Mouse (Mus musculus) bone marrow macrophage, adult 2 months (primary cell): ENCODE results near the gene Vmn2r59. TPM values are rescaled to one million over a fixed set of nuclear protein-coding genes. Genes with fewer than 3 reads are reported as not detected.
"Not testable (repeated sequence)": the region's sequence is repeated elsewhere in the genome, so short reads cannot be mapped to it uniquely, and the experiment has no call there.

Experiments
- H3K27ac ChIP-seq: 2 replicates; pipeline ENCODE4 v1.5.1; 2012; ENCODE audit warnings: low read depth, low read length; ENCODE audit not compliant: insufficient read depth
- H3K4me1 ChIP-seq: 2 replicates; pipeline ENCODE4 v1.6.1; 2012; ENCODE audit warnings: low read length; ENCODE audit not compliant: control insufficient read depth, insufficient read depth
- H3K4me3 ChIP-seq: 2 replicates; pipeline ENCODE4 v1.5.1; 2012; ENCODE audit warnings: mild to moderate bottlenecking, low read length, moderate library complexity; ENCODE audit not compliant: insufficient read depth
- CTCF ChIP-seq: IDR thresholded peaks from 2 replicates; pipeline ENCODE4 v1.5.1; 2012; ENCODE audit warnings: low read depth, mild to moderate bottlenecking, low read length, moderate library complexity
- POLR2A ChIP-seq: IDR thresholded peaks from 2 replicates; pipeline ENCODE4 v1.6.1; 2012; ENCODE audit warnings: mild to moderate bottlenecking, low read depth, low read length, borderline replicate concordance
- polyA plus RNA-seq: library from polyadenylated mRNA; stranded (reverse); fragments of >200 nt; gene quantifications from 2 replicates; pipeline ENCODE4 v1.2.4, GENCODE M21; 2012; ENCODE audit not compliant: missing spikeins, insufficient read depth, insufficient read length

Gene Vmn2r59
- polyA plus RNA-seq: 0.09 and 0.15 TPM in 2 replicates

DNA sequence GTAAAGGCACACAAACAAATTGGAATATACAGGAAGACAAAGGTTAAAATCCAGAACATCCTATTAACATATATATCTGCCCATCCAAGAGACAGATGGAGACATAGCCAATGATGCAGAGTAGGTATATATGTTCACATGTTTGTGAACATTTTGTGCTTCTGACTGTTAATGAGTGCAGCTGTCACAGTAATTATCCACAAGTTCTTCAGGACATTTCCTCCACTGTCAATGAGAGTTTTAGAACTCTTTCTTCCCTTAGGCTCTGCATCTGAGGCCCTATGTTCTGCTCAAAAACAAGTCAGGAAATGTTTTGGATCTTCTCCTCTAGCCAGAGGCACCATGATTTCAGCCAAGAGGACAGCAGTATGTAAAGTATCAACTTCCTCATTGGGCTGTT lies at the start of gene Vmn2r59:
Gene Vmn2r59, minus strand, starts transcription at position 101 of the 400 bp plus-strand sequence.
- no peak within 1 kb of the TSS for H3K4me3 ChIP-seq
- no peak within 1 kb of the TSS for H3K27ac ChIP-seq
- H3K4me1 ChIP-seq: no peaks in the 10 kb centered on the region
- TF ChIP-seq POLR2A (no peak), CTCF (no peak)

DNA sequence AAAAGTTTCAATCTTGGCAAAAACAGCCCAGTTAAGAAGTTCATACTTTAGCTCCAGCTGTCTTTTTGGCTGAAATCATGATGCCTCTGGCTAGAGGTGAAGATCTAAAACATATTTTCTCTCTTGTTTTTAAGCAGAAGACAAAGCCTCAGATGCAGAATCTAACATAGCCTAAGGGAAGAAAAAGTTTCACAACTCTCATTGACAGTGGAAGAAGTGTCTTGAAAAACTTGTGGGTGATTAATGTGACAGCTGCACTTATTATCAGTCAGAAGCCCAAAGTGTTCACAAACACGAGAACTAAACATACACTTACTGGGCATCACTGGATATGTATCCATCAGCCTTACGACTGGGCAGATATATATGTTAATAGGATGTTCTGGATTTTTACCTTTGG lies 48.6 kb upstream of the Vmn2r59 start, which contains the start of gene Vmn2r60:
Gene Vmn2r60, plus strand, starts transcription at position 301 of the 400 bp plus-strand sequence.
- Histone ChIP-seq H3K4me1 (no peaks in the 10 kb centered on the region), H3K27ac (no peak within 1 kb of the TSS), H3K4me3 (no peak within 1 kb of the TSS)
- TF ChIP-seq CTCF (no peak), POLR2A (no peak)

DNA sequence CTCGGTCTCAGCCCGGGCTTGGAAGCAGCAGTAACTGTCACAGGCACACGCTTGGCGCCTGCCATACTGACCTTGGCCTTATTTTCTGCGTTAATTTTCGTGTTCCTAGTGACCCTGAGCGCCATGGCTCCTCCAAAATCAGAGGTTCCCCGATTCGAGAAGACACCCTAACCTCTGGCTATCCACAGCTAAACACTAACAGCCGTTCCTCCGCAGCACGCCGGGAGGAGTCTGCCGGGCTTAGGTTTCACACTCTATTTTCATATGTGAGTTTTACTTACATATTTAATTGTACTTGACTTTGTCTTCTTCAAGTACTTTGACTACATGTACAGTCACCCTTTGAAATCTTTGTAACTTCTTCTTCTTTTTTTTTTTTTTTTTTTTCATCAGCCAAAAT lies 48.2 kb upstream of the Vmn2r59 start:
- H3K27ac ChIP-seq, H3K4me3 ChIP-seq, H3K4me1 ChIP-seq: not testable (repeated sequence)

Other genes starting within 250 kb of the Vmn2r59 start
- gene Vmn2r58, start 186.3 kb downstream of the Vmn2r59 start, polyA plus RNA-seq: not detected in 2 replicates
- 0.05 and 0.19 TPM in 2 replicates for gene Vmn2r60, start 48.7 kb upstream of the Vmn2r59 start, polyA plus RNA-seq
- gene Vmn2r61, start 201.0 kb upstream of the Vmn2r59 start, polyA plus RNA-seq: not detected in 2 replicates